Mouse (Mus musculus) lung, embryonic 16.5 days (tissue): ENCODE results near the gene Kcnn1. TPM values are rescaled to one million over a fixed set of nuclear protein-coding genes. Genes with fewer than 3 reads are reported as not detected.

Experiments used
- ATAC-seq: fragments of 200-750 bp; cut with Nextera tagmentation; 2 replicates; pipeline ENCODE4 v1.8.0; 2017; ENCODE audit warnings: low read depth, mild to moderate bottlenecking, moderate library complexity
- H3K27ac ChIP-seq: fragments of 300-500 bp; sonication (generic); 2 replicates; pipeline ENCODE4 v1.5.1; 2014; ENCODE audit warnings: mild to moderate bottlenecking, control low read depth, low read length
- H3K27me3 ChIP-seq: fragments of 300-500 bp; sonication (generic); 2 replicates; pipeline ENCODE4 v1.6.1; 2014; ENCODE audit warnings: low read depth, low read length, mixed read lengths; ENCODE audit not compliant: control insufficient read depth, insufficient read depth
- H3K36me3 ChIP-seq: fragments of 300-500 bp; sonication (generic); 2 replicates; pipeline ENCODE4 v1.6.1; 2014; ENCODE audit warnings: low read length; ENCODE audit not compliant: control insufficient read depth, insufficient read depth
- H3K4me1 ChIP-seq: fragments of 300-500 bp; sonication (generic); replicated peaks from 2 replicates; pipeline ENCODE4 v1.6.1; 2014; ENCODE audit warnings: low read length, mixed read lengths; ENCODE audit not compliant: control insufficient read depth, insufficient read depth
- H3K4me2 ChIP-seq: fragments of 300-500 bp; sonication (generic); 2 replicates; pipeline ENCODE4 v1.6.1; 2014; ENCODE audit warnings: low read depth, low read length, control low read depth
- H3K4me3 ChIP-seq: fragments of 300-500 bp; sonication (generic); 2 replicates; pipeline ENCODE4 v1.5.1; 2014; ENCODE audit warnings: mild to moderate bottlenecking, low read length, control low read depth
- H3K9ac ChIP-seq: fragments of 300-500 bp; sonication (generic); 2 replicates; pipeline ENCODE4 v1.6.1; 2014; ENCODE audit warnings: low read length, control low read depth
- H3K9me3 ChIP-seq: fragments of 300-500 bp; sonication (generic); 2 replicates; pipeline ENCODE4 v1.6.1; 2016; ENCODE audit warnings: low read length; ENCODE audit not compliant: control insufficient read depth
- WGBS: fragments of 180-500 bp; shearing (Covaris S2); extraction: QIAGEN DNeasy Blood & Tissue Kit; methylation state at CpG from one replicate; pipeline ENCODE4 v1.1.7; 2014; 5-methylcytosine and 5-hydroxymethylcytosine counted together
- polyA plus RNA-seq: library from polyadenylated mRNA; unstranded; fragments of >200 nt; fragmentation: Nextera tagmentation; extraction: Ambion mirVana; gene quantifications from 2 replicates; pipeline ENCODE4 v1.2.1, GENCODE M21; 2015

Kcnn1 gene
- polyA plus RNA-seq, 1 experiment from 2014 or later, result 0.99 TPM

- H3K27ac ChIP-seq, result no peak overlapping the region
- WGBS, result 61% methylated on average over 7 of the region's 7 CpGs
- H3K4me3 ChIP-seq, result no peak overlapping the region
- H3K36me3 ChIP-seq, result no peaks in the 10 kb centered on the region
- ATAC-seq, result no peak
- H3K9ac ChIP-seq, result no peak overlapping the region
- no peaks in the 10 kb centered on the region for H3K9me3 ChIP-seq
- H3K27me3 ChIP-seq, result no peaks in the 10 kb centered on the region
- H3K4me2 ChIP-seq, result no peak overlapping the region
- H3K4me1 ChIP-seq, result no peaks in the 10 kb centered on the region
These were observed 12.8 kb downstream of the Kcnn1 start for GRCm38 (mm10) chr8:70850132-70850845.

- Histone ChIP-seq H3K9ac (no peak overlapping the region), H3K4me3 (no peak overlapping the region), H3K27ac (no peak overlapping the region), H3K9me3 (no peaks in the 10 kb centered on the region), H3K4me1 (no peaks in the 10 kb centered on the region), H3K4me2 (no peak overlapping the region), H3K36me3 (no peaks in the 10 kb centered on the region), H3K27me3 (no peaks in the 10 kb centered on the region)
- no peak for ATAC-seq
- WGBS, result 78% methylated on average over 3 of the region's 3 CpGs
These were observed 13.6 kb downstream of the Kcnn1 start for GRCm38 (mm10) chr8:70849333-70849990.

DNA sequence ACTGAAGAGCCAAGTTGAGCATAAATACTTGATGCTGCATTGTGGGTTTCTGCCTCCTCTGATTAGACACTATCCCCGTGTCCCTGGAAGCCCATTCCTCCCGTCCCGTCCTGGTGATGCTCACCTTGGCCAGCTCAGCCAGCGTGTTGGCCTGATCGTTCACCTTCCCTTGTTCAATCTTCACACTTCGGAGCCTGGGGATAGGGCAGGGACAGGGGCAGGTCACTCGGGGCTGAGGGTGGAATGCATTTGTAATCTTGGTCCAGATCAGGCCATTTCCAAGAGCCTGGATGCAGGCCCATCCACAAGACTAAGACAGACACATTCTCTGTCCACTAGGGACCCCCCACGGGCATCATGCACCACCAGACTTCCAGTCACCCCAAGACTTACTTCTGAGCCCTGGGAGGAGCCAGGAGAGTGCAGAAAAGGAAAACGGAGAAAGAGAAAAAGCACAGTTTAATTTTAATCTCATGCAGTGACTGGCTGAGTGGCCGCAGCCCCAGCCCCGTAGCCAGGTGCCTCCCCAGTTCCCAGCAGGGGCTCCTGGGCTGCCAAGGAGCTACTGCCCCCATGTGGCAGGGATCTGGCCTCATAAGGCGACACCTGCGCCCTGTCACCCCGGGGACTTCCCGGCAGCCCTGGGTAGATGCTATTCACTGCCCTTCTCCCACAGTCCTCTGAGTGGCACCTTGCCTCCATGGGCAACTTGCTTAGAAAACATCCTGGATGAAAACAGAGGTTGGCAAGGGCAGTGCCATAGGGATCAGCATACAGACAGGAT is 16.5 kb downstream of the Kcnn1 start:
- Histone ChIP-seq H3K4me2 (no peak overlapping the region), H3K27me3 (no peaks in the 10 kb centered on the region), H3K9ac (no peak overlapping the region; the same call in 1 of the 2 replicates), H3K9me3 (no peaks in the 10 kb centered on the region), H3K36me3 (no peaks in the 10 kb centered on the region), H3K4me1 (no peaks in the 10 kb centered on the region), H3K27ac (no peak overlapping the region), H3K4me3 (no peak overlapping the region)
- WGBS, result 48% methylated on average over 15 of the region's 15 CpGs
- ATAC-seq, result no peak

DNA sequence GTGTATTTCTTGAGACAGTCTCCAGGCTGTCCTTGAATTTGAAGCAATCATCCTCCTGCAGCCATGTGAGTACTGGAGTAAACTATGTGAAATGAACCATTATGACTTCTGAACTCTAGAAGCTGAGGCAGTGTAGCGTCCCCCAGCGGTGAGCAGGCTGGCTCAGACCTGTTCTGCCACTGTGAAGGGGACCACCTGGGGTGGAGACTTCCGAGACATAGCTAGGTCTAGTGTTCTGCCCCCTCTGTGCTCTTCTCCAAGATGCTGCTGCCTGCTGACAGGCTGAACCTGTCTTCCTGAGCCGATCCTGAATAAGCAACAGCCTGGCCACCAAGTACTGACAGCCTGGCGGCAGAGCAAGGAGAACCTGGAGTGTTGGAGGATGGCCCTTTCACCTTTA is 17.9 kb downstream of the Kcnn1 start:
- no peak for ATAC-seq
- WGBS, result 39% methylated on average over 5 of the region's 5 CpGs
- Histone ChIP-seq H3K9me3 (no peaks in the 10 kb centered on the region), H3K4me2 (no peak overlapping the region), H3K9ac (no peak overlapping the region), H3K27me3 (no peaks in the 10 kb centered on the region), H3K4me1 (peaks cover 3% of the 10 kb centered on the region), H3K4me3 (no peak overlapping the region), H3K27ac (no peak overlapping the region), H3K36me3 (no peaks in the 10 kb centered on the region)

DNA sequence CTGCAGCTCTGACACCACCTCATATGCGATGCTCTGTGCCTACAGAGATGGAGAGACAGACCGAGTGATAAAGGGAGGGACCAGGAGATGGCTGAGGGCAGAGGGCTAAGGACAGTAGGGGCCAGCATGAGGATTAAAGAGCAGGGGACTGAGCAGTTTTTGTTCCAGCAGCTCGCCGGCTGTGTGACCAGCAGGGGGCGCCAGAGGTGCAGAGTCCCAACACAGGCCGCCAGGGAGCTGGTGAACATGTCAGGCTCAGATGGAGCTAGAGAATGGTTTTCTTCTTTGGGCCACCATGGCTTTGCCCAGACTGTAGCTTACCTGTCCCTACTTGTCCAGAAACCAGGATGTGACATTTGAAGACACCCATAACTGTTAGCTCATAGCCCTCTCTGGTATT is 18.5 kb downstream of the Kcnn1 start:
- 1% methylated on average over 6 of the region's 6 CpGs for WGBS
- no peaks in the 10 kb centered on the region for H3K27me3 ChIP-seq
- no peak for ATAC-seq

DNA sequence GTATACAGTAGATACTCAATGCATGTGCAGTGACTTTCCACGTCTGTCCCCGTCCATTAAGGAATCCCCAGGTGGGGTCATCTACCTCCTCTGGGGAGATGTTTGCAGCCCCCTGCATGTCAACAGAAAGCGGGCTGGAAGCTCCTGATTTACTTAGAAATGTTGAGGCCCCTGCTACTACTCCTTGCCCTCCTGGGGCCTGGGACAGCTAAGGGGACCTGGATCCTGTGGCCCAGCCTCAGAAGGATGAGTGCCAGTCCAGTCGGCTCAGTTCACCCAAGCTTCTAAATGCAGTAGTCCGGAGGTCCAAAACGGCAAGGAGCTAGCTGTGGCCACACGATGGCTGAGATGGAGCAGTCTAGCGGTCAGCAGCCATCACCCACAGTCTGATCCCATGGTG is 19.1 kb downstream of the Kcnn1 start:
- 87% methylated on average over 8 of the region's 8 CpGs for WGBS
- H3K9ac ChIP-seq, result no peak overlapping the region
- H3K4me2 ChIP-seq, result no peak overlapping the region
- H3K27ac ChIP-seq, result no peak overlapping the region
- H3K27me3 ChIP-seq, result no peaks in the 10 kb centered on the region
- H3K36me3 ChIP-seq, result no peaks in the 10 kb centered on the region
- H3K4me3 ChIP-seq, result no peak overlapping the region
- no peak for ATAC-seq
- no peaks in the 10 kb centered on the region for H3K9me3 ChIP-seq
- peaks cover 3% of the 10 kb centered on the region for H3K4me1 ChIP-seq

More for the DNA sequence above, 18.5 kb downstream of the Kcnn1 start:
- no peak overlapping the region for H3K9ac ChIP-seq
- no peaks in the 10 kb centered on the region for H3K36me3 ChIP-seq
- H3K9me3 ChIP-seq, result no peaks in the 10 kb centered on the region
- H3K4me2 ChIP-seq, result no peak overlapping the region
- H3K4me1 ChIP-seq, result peaks cover 3% of the 10 kb centered on the region
- H3K4me3 ChIP-seq, result no peak overlapping the region
- no peak overlapping the region for H3K27ac ChIP-seq

DNA sequence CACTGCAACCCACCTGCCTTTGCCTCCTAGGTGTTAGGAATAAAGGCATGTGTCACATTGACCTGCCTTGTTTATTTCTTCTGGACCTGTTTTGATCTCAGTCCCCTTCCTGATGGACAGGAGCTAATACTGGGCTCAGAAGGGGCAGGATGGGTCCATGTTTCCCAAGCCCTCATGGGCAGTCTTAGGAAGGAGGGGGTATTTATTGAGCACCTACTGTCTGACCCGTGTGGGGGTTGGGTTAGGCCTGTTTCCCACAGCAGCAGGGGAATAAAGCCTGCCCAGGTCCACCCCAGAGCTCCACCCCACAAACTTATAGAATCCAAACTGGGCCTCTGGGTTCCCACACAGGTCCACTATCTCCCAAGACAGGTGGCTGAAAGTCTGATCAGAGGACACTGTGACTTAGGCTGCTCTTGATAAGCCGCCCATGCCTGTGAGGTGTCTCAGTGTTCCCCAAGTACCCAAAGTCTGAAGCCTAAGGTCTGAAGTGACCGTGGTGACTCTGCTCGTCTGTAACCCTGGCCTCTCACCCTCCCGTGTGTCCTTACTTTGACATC is 19.8 kb downstream of the Kcnn1 start:
- Histone ChIP-seq H3K4me3 (no peak overlapping the region), H3K36me3 (no peaks in the 10 kb centered on the region), H3K27ac (no peak overlapping the region), H3K4me1 (peaks cover 7% of the 10 kb centered on the region), H3K4me2 (no peak overlapping the region), H3K9ac (no peak overlapping the region), H3K27me3 (no peaks in the 10 kb centered on the region), H3K9me3 (no peaks in the 10 kb centered on the region)
- 78% methylated on average over 5 of the region's 5 CpGs for WGBS
- no peak for ATAC-seq

- H3K9ac ChIP-seq, result no peak overlapping the region
These were observed 20.6 kb downstream of the Kcnn1 start for GRCm38 (mm10) chr8:70842484-70842883.

More at GRCm38 (mm10) chr8:70842484-70842883, 20.6 kb downstream of the Kcnn1 start:
- WGBS, result 71% methylated on average over 25 of the region's 25 CpGs
- no peak overlapping the region for H3K4me2 ChIP-seq
- no peak overlapping the region for H3K27ac ChIP-seq
- no peaks in the 10 kb centered on the region for H3K36me3 ChIP-seq
- no peak overlapping the region for H3K4me3 ChIP-seq
- no peaks in the 10 kb centered on the region for H3K27me3 ChIP-seq
- ATAC-seq, result no peak
- peaks cover 7% of the 10 kb centered on the region for H3K4me1 ChIP-seq
- H3K9me3 ChIP-seq, result no peaks in the 10 kb centered on the region
